Mouse (Mus musculus): ENCODE measurements around the gene Abcd1.

Gene Abcd1

GRCm38 (mm10) chrX:73744774-73745481 is 28.5 kb downstream of the Abcd1 start:
- DNase-seq, result no peak

- no peak for DNase-seq
Observed at GRCm38 (mm10) chrX:73748977-73749376, 32.6 kb downstream of the Abcd1 start.

- no peak for DNase-seq
Observed at GRCm38 (mm10) chrX:73756334-73757140, 40.1 kb downstream of the Abcd1 start, which contains the start of gene Plxnb3. Gene Plxnb3, plus strand, starts transcription at chrX:73757090.

- no peak for DNase-seq
Observed at GRCm38 (mm10) chrX:73758611-73759290, 42.4 kb downstream of the Abcd1 start.

GRCm38 (mm10) chrX:73765311-73765710 is 48.9 kb downstream of the Abcd1 start:
- DNase-seq, result peak; percentile 62 to 76

- DNase-seq, result peak; percentile 49 to 52
Observed at GRCm38 (mm10) chrX:73767267-73767666, 50.9 kb downstream of the Abcd1 start.

- DNase-seq, result peak; percentile 27 to 53
Observed at GRCm38 (mm10) chrX:73774168-73774760, 57.9 kb downstream of the Abcd1 start, which contains the start of gene Srpk3. Gene Srpk3, plus strand, starts transcription at chrX:73774405.

GRCm38 (mm10) chrX:73774802-73775483 is 58.5 kb downstream of the Abcd1 start:
- peak; percentile 62 to 73 for DNase-seq

GRCm38 (mm10) chrX:73782227-73782626 is 65.8 kb downstream of the Abcd1 start:
- DNase-seq, result no peak

GRCm38 (mm10) chrX:73785666-73786065 is 69.3 kb downstream of the Abcd1 start:
- DNase-seq, result no peak

GRCm38 (mm10) chrX:73786364-73787224 is 70.2 kb downstream of the Abcd1 start, which contains the start of the genes Idh3g and Ssr4:
Gene Idh3g, minus strand, starts transcription at chrX:73786897.
Gene Ssr4, plus strand, starts transcription at chrX:73787028.
- peak; percentile 90 to 94 for DNase-seq

GRCm38 (mm10) chrX:73787225-73787558 is 70.8 kb downstream of the Abcd1 start:
- no peak for DNase-seq
